Mouse (Mus musculus) layer of hippocampus, postnatal 36 days (tissue): ENCODE measurements around the gene Rundc3a. TPM values are rescaled to one million over a fixed set of nuclear protein-coding genes. Genes with fewer than 3 reads are reported as not detected.
"Not testable (repeated sequence)": the region's sequence is repeated elsewhere in the genome, so short reads cannot be mapped to it uniquely, and the experiment has no call there.

ENCODE experiments used
- DNase-seq, 2 experiments: peaks; one replicate each; pipeline ENCODE4 v3.0.0; 2022
- total RNA-seq, 2 experiments: library from RNA; stranded (reverse); gene quantifications; 2 replicates each; pipeline ENCODE4 v1.2.3; 2021

Gene Rundc3a
- total RNA-seq = 100 to 1,000 TPM; 455 to 507 TPM

GRCm38 (mm10) chr11:102393238-102393634 lies at the start of gene Rundc3a:
Gene Rundc3a, plus strand, starts transcription at chr11:102393403.
- DNase-seq = peak; percentile 95 to 97

- DNase-seq = no peak
These were observed 48.7 kb upstream of the Rundc3a start for GRCm38 (mm10) chr11:102344458-102344857.

- DNase-seq = no peak
These were observed 46.3 kb upstream of the Rundc3a start for GRCm38 (mm10) chr11:102346926-102347325.

GRCm38 (mm10) chr11:102347683-102348082 lies 45.5 kb upstream of the Rundc3a start:
- no peak for DNase-seq

GRCm38 (mm10) chr11:102348101-102348585 lies 45.1 kb upstream of the Rundc3a start:
- DNase-seq = no peak

GRCm38 (mm10) chr11:102348771-102349170 lies 44.4 kb upstream of the Rundc3a start:
- DNase-seq = no peak

- DNase-seq = no peak
These were observed 43.8 kb upstream of the Rundc3a start for GRCm38 (mm10) chr11:102349189-102349954.

DNA sequence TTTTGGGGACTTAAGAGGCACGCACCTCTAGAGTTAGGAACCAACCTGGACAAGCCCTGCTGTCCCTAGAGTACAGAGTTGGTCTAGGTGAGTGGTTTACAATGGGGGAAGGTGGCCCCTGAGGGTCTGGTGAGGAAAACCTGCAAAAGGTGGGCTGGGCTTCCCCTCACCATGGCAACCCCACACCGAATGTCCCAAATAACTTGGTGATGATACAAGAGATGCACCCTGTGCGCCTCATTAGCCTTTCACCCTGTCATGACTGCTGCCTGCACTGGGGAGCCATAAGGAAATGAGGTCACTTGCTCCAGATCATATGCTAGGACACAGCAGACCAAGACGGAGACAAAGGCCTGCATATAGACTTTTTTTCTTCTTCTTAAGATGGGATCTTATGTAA lies 42.8 kb upstream of the Rundc3a start:
- DNase-seq = no peak

- no peak for DNase-seq
These were observed 42.2 kb upstream of the Rundc3a start for GRCm38 (mm10) chr11:102350981-102351523.

DNA sequence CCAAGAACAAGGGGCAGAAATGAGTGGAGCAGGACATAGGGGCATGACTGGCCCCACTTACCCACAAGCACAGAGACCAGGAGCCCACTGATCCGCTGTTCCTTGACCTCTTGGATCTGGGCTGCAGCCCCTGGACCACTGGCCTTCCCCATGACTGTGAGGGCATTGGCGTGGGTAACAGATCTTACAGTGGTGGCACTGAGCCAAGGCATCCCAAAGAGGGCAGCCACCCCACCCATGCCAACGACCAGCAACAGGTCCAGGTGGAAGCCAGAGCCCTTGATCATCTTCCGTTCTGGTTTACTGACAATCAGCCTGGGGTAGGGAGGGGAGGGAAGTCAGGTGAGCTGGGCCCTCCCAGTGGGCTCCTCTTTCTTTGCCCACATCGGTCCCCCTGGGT lies 40.8 kb upstream of the Rundc3a start:
- DNase-seq = no peak

GRCm38 (mm10) chr11:102353021-102353431 lies 40.2 kb upstream of the Rundc3a start:
- DNase-seq = no peak

DNA sequence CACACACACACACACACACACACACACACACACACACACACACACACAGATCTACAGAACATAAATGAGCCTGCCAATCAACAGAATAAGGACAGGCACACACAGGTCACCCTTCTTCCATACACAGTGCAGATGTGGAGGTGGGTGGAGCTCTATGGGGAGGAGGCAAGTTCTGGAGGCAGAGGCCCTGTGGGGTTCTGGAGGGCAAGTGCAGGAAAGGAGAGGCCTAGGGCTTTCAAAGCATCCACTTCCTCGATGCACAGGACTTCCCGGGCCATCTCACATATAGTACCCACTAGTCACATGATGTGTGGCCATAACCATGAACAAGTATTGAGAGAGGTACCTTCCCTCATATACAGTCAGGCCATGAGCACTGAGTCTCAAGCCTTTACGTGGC lies 37.7 kb upstream of the Rundc3a start:
- no peak for DNase-seq

GRCm38 (mm10) chr11:102356190-102356589 lies 37.0 kb upstream of the Rundc3a start:
- DNase-seq = no peak

DNA sequence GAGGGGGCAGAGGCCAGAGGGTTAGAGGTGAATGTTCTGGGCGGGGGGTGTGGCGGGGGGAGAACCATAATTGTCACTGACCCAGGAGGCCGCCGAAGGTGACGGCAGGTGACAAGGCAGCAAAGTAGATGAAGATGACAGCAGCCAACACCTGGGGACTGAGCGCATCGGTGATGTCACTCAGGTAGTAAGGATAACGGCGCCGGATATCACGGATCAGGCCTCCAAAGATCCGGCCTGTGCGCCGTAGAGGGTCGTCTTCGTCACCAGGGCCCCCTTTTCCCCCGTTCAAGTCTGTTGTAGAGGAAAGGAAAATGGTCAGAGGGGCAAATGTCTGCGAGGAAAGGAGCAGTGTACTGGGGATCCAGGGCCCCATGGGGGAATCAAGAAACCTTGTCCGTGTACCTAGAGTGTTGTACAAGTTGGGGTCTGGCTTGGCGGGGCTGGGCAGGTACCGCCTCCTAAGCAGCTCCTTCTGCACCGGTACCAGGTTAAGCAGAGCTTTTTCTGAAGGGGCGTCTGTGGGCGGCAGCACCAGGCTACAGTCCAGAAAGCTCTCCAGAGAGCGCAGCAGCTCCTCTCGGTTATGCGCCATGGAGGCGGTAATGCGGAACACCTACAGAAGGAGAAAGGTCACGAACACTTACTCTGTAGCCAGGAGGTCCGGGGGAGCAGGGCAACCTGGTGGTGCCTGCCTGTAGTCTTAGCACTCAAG lies 36.4 kb upstream of the Rundc3a start:
- no peak for DNase-seq

DNA sequence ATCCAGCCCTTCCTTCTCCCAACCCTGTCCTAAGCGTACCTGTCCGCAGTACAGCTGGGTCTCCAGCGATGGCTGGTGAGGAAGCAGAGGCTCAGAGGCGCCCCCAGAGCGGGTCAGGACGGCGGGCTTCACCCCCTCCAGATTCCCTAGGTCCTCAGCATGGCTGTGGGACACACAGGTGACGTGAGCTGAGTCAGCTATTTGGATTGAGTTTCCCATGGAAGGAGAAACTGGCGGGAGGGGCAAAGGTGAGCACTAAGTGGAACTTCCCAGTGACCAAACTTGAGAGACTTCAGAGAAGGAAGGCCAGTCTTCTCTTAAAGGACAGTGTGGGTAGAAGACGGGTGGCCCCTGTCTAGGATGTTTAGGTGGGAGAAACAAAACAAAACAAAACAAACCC lies 34.8 kb upstream of the Rundc3a start:
- DNase-seq = no peak

DNA sequence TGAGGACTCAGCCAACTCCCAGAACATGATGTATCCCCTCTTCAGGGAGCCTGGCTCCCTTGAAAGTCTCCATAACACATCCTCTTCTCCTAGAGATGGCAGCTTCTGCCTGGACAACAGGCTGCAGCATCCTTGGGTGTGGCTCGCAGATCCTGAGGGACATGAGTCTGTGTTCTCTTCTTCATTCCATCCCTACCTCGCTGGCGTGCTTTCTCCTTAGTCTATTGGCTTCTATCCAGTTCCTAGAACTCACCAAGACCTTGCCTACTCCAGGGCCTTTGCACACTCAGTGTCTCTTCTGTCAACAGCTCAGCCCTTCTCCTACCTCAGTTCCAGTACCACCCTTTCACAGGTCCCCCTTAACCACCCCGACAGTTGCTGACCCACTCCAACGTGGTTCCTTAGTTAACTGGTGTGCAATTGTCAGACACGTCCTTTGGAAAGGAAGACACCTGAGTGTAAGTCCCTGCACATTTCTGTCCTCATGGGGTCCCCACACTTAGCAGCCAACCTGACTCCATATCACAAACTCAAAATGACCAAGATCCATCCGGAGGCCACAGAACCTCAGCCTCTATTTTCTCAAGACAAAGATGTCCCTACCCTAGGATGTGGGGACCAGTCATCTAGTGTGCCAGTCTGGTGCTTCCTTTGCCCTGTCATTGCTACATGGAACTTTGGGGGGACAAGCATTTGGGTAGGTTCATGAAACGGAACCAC lies 31.3 kb upstream of the Rundc3a start:
- DNase-seq = no peak

GRCm38 (mm10) chr11:102363623-102364022 lies 29.6 kb upstream of the Rundc3a start:
- DNase-seq = no peak

GRCm38 (mm10) chr11:102364570-102365371 lies 28.4 kb upstream of the Rundc3a start:
- no peak for DNase-seq

DNA sequence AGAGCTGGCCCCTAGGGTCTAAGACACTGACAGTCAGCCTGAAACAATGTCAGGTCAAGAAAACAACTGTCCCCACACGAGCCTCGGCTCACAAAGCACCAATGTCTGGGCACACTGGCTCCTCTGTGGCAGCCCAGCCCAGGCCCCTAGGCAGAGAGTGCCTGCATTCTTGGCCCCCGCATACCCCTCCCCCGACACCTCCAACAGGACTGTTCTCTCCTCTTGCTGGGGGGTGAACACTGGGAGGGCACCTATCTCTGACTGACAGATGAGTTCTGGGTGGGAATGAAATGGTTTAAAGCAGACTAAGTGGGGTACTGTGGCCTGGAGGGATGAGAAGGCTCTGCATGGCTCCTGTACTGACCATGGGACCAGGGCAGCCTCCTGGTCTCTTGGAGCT lies 27.5 kb upstream of the Rundc3a start:
- no peak for DNase-seq

DNA sequence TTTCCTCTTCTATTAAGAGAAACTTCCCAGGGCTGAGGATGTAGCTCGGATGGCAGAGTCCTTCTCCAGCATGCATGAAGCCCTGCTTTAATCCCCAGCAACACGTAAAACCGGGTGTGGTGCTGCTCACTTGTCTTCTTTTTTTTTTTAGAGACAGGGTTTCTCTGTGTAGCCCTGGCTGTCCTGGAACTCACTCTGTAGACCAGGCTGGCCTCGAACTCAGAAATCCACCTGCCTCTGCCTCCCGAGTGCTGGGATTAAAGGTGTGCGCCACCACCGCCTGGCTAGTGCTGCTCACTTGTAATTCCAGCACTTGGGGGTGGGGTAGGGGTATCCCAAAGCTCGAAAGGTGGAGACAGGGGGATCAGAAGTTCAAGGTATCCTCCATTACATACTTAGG lies 27.1 kb upstream of the Rundc3a start, which contains the start of gene Slc4a1:
TSS of gene Slc4a1 (minus strand) at position 101 of the 400 bp plus-strand sequence.
- not testable (repeated sequence) for DNase-seq

- DNase-seq = no peak
These were observed 25.5 kb upstream of the Rundc3a start for GRCm38 (mm10) chr11:102367504-102368280.
